In the genomic region with DNA sequence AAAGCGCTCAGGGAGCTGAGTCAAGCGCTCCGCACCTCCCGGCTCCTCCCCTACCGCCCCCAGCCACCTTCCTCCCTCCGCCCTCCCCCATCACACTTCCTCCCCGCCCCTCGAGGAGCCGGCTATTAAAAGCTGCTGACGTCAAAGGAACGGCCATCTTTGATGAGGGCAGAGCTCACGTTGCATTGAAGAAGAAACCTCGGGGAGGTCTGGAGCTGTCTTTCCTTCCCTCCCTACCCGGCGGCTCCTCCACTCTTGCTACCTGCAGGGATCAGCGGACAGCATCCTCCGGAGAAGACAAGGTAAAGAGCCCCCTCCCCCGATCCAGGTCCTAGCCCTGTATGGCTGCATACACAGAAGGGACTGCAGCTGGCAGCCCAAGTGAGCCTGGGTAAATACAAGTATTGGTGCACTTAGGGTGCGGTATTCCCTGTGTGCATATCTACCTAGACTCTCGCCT, we compare ENCODE assay signal across 8 mouse cellular contexts. TPM values are rescaled to one million over a fixed set of nuclear protein-coding genes. Genes with fewer than 3 reads are reported as not detected.
DNase-seq lines count a peak whose midpoint lies in the region; ATAC-seq and TF ChIP-seq lines count a peak whose summit lies in the region.

TSS of gene Snap25 (plus strand) at position 155 of the 460 bp plus-strand sequence.

- H3K9ac ChIP-seq in forebrain, embryonic 12.5 days: peak within 1 kb of the TSS; percentile 63
- H3K9ac ChIP-seq in midbrain, embryonic 13.5 days (replicated peaks): peak within 1 kb of the TSS; percentile 82

- 0 out of 2 replicates have a peak within 1 kb of the TSS, but pooled peaks have one; percentile 42 for H3K27ac ChIP-seq in heart, embryonic 10.5 days
- H3K27ac ChIP-seq in forebrain, embryonic 12.5 days: peak within 1 kb of the TSS; percentile 82
- peak within 1 kb of the TSS; percentile 91 for H3K27ac ChIP-seq in midbrain, embryonic 13.5 days

- TF ChIP-seq POLR2A in brain, embryonic 14.5 days (IDR thresholded peaks at IDR 0.05; ENCODE audit: borderline replicate concordance, extremely low read depth, insufficient read depth, insufficient read length, poor library complexity, severe bottlenecking): peak; percentile 42; the same call in 1 of the 2 replicates

- H3K9me3 ChIP-seq in heart, embryonic 10.5 days: no peaks in the 10 kb centered on the region
- H3K9me3 ChIP-seq in forebrain, embryonic 12.5 days: no peaks in the 10 kb centered on the region
- H3K9me3 ChIP-seq in midbrain, embryonic 13.5 days: no peaks in the 10 kb centered on the region

- H3K27me3 ChIP-seq in heart, embryonic 10.5 days (ENCODE audit: insufficient read depth, poor library complexity, severe bottlenecking): no peaks in the 10 kb centered on the region
- H3K27me3 ChIP-seq in forebrain, embryonic 12.5 days: no peaks in the 10 kb centered on the region
- H3K27me3 ChIP-seq in midbrain, embryonic 13.5 days: no peaks in the 10 kb centered on the region

- intact Hi-C loops in heart, postnatal 25 days (cut with DNase I): loop anchor here (10.0 kb wide), 1 partner anchor 171 kb away; the partner anchor contains the start of gene AL731706.2

- ATAC-seq in forebrain, embryonic 12.5 days (ENCODE audit: low FRiP score): peak; percentile 85
- ATAC-seq in midbrain, embryonic 13.5 days: peak; percentile 87

- 1% methylated on average over 20 of the region's 20 CpGs for WGBS in heart, embryonic 10.5 days
- WGBS in forebrain, embryonic 12.5 days: 1% methylated on average over 20 of the region's 20 CpGs
- 0% methylated on average over 20 of the region's 20 CpGs for WGBS in midbrain, embryonic 13.5 days

- H3K4me2 ChIP-seq in forebrain, embryonic 12.5 days: peak within 1 kb of the TSS; percentile 67
- H3K4me2 ChIP-seq in midbrain, embryonic 13.5 days (replicated peaks): peak within 1 kb of the TSS; percentile 74

- H3K36me3 ChIP-seq in heart, embryonic 10.5 days: no peaks in the 10 kb centered on the region
- H3K36me3 ChIP-seq in forebrain, embryonic 12.5 days (replicated peaks): no peaks in the 10 kb centered on the region
- H3K36me3 ChIP-seq in midbrain, embryonic 13.5 days: no peaks in the 10 kb centered on the region

- peak within 1 kb of the TSS; percentile 61 for H3K4me3 ChIP-seq in heart, embryonic 10.5 days
- peak within 1 kb of the TSS; percentile 69 for H3K4me3 ChIP-seq in forebrain, embryonic 12.5 days (replicated peaks)
- peak within 1 kb of the TSS; percentile 80 for H3K4me3 ChIP-seq in midbrain, embryonic 13.5 days (replicated peaks)

- no peak for TF ChIP-seq CTCF in brain, embryonic 14.5 days (IDR thresholded peaks at IDR 0.05; ENCODE audit: borderline replicate concordance, extremely low read depth, insufficient read depth, insufficient read length)

- H3K4me1 ChIP-seq in heart, embryonic 10.5 days: peaks cover 17% of the 10 kb centered on the region
- peaks cover 12% of the 10 kb centered on the region for H3K4me1 ChIP-seq in forebrain, embryonic 12.5 days
- peaks cover 19% of the 10 kb centered on the region for H3K4me1 ChIP-seq in midbrain, embryonic 13.5 days (replicated peaks)

- peak; percentile 87 for DNase-seq in heart, embryonic 10.5 days (ENCODE audit: low spot score)
- DNase-seq in heart, postnatal 25 days (ENCODE audit: low spot score): no peak
- peak; percentile 98 for DNase-seq in brain, embryonic 14.5 days (ENCODE audit: low read depth)
- DNase-seq in layer of hippocampus, adult 8-10 months (ENCODE audit: low spot score in 2 of 2): peak; percentile 83 to 84
- DNase-seq in testis, postnatal 10 days (ENCODE audit: low spot score): peak; percentile 38
- no peak for DNase-seq in kidney, postnatal 10 days

RNA-seq across cellular contexts. Expression of gene Snap25, which starts in this region (rescaled TPM):
- 0.97 and 2.1 TPM in 2 replicates for polyA plus RNA-seq in heart, embryonic 10.5 days (2016; fragmentation: Nextera tagmentation; extraction: Ambion mirVana)
- not detected for total RNA-seq in heart, postnatal 25 days (2021)
- polyA plus RNA-seq in brain, embryonic 14.5 days (2012; rRNA removed): 111 and 153 TPM in 2 replicates
- 32.0 and 37.7 TPM in 2 replicates for polyA plus RNA-seq in forebrain, embryonic 12.5 days (2016; fragmentation: Nextera tagmentation; extraction: Ambion mirVana)
- total RNA-seq in layer of hippocampus, adult 8-10 months (2022): 1,000 to 10,000 TPM; 2,063 to 2,148 (median 2,094) TPM
- 78.4 and 90.0 TPM in 2 replicates for polyA plus RNA-seq in midbrain, embryonic 13.5 days (2015; fragmentation: Nextera tagmentation; extraction: Ambion mirVana)

Comparison
In these comparisons a context has a peak if more than half of its experiments do, and no peak if none do; other contexts are left out.
1. RNA of gene Snap25 (total RNA-seq): 2,063 to 2,148 TPM in layer of hippocampus, adult 8-10 months; not detected in heart, postnatal 25 days; every median in the first group is over 1,000 times any median in the second.
2. RNA of gene Snap25 (polyA plus RNA-seq): 111 to 153 TPM in brain, embryonic 14.5 days, 78.4 to 90.0 TPM in midbrain, embryonic 13.5 days and 32.0 to 37.7 TPM in forebrain, embryonic 12.5 days; 0.97 to 2.1 TPM in heart, embryonic 10.5 days; every median in the first group is over 10 times any median in the second.
3. DNase-seq: peak in heart, embryonic 10.5 days (single experiment), brain, embryonic 14.5 days (single experiment), layer of hippocampus, adult 8-10 months (2 of 2) and testis, postnatal 10 days (single experiment); none in heart, postnatal 25 days (single experiment) and kidney, postnatal 10 days (single experiment).
4. Peak in every context shown above with its lines, with median percentiles within 50 percentile points of each other: H3K27ac ChIP-seq and H3K4me3 ChIP-seq.